Mouse (Mus musculus) liver, adult 2 months (tissue): ENCODE data around the gene Vldlr. TPM values are rescaled to one million over a fixed set of nuclear protein-coding genes. Genes with fewer than 3 reads are reported as not detected.

Experiments used
- DNase-seq: peaks from one replicate; pipeline ENCODE4 v3.0.0-alpha.2; 2011; ENCODE audit warnings: low read depth, low spot score; ENCODE audit errors: extremely low read depth
- H3K27ac ChIP-seq: fragments of 200-500 bp; replicated peaks from 2 replicates; pipeline ENCODE4 v1.5.1; 2012; ENCODE audit warnings: low read depth, mild to moderate bottlenecking, control low read depth, inconsistent platforms, low read length; ENCODE audit not compliant: insufficient read depth
- H3K27me3 ChIP-seq: fragments of 200-500 bp; 2 replicates; pipeline ENCODE4 v1.6.1; 2012; ENCODE audit warnings: mild to moderate bottlenecking, moderate library complexity, low read length, inconsistent platforms; ENCODE audit not compliant: control insufficient read depth, insufficient read depth
- H3K36me3 ChIP-seq: fragments of 200-500 bp; 2 replicates; pipeline ENCODE4 v1.6.1; 2012; ENCODE audit warnings: low read length, inconsistent platforms; ENCODE audit not compliant: control insufficient read depth, insufficient read depth
- H3K4me1 ChIP-seq: fragments of 200-500 bp; 2 replicates; pipeline ENCODE4 v1.6.1; 2011; ENCODE audit warnings: low read length; ENCODE audit not compliant: control insufficient read depth, insufficient read depth
- H3K4me3 ChIP-seq: fragments of 200-500 bp; 2 replicates; pipeline ENCODE4 v1.5.1; 2011; ENCODE audit warnings: low read depth, mild to moderate bottlenecking, control low read depth, low read length, moderate library complexity; ENCODE audit not compliant: insufficient read depth
- H3K79me2 ChIP-seq: fragments of 200-500 bp; 2 replicates; pipeline ENCODE4 v1.6.1; 2012; ENCODE audit warnings: inconsistent platforms, mild to moderate bottlenecking, low read length, moderate library complexity; ENCODE audit not compliant: control insufficient read depth, insufficient read depth
- H3K9ac ChIP-seq: fragments of 200-500 bp; 2 replicates; pipeline ENCODE4 v1.6.1; 2012; ENCODE audit warnings: low read depth, mild to moderate bottlenecking, control low read depth, inconsistent platforms, low read length
- CTCF ChIP-seq: fragments of 200-500 bp; IDR thresholded peaks from 2 replicates; pipeline ENCODE4 v1.5.1; 2011; ENCODE audit warnings: low read depth, low read length, control low read depth
- POLR2A ChIP-seq: fragments of 200-500 bp; IDR thresholded peaks from 2 replicates; pipeline ENCODE4 v1.6.1; 2011; ENCODE audit warnings: low read length, control low read depth; ENCODE audit not compliant: insufficient read depth; ENCODE audit errors: extremely low read depth
- WGBS: fragments of 180-500 bp; shearing (Covaris S2); methylation state at CpG from one replicate; pipeline ENCODE4 v1.1.7; 2018; 5-methylcytosine and 5-hydroxymethylcytosine counted together
- polyA plus RNA-seq: library from polyadenylated mRNA; depleted of rRNA; stranded (reverse); fragments of >200 nt; gene quantifications from 2 replicates; pipeline ENCODE4 v1.2.3, GENCODE M21; 2012; rRNA removed
- total RNA-seq: library from RNA; depleted of rRNA; stranded (reverse); fragments of >200 nt; gene quantifications from 2 replicates; pipeline ENCODE4 v1.2.3, GENCODE M21; 2014; rRNA removed

Gene Vldlr
- total RNA-seq (5.2 and 7.3 TPM in 2 replicates), polyA plus RNA-seq (3.8 and 9.1 TPM in 2 replicates)

DNA sequence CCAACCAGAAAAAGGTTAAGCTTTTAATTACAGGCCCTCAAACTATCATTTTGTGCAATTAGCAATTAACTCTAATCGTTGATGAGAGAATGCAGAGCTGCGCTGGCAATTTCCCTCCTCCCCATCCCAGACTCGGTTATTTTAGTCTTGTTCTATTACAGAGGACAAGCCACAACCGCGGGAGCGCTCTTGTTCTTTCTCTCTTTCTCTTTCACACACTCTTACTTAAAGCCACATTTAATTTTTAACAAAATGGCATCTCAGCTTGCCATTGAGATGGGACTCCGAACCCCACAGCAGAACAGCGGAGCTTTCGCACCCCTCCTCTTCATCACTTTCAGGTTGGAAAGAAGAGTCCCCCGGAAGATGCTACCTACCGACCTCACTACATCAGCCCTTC lies at the start of gene Vldlr:
TSS of gene Vldlr (plus strand) at position 167 of the 400 bp plus-strand sequence.
- peak within 1 kb of the TSS; percentile 12; the same call in 1 of the 2 replicates for H3K9ac ChIP-seq
- peaks cover 15% of the 10 kb centered on the region for H3K27me3 ChIP-seq

DNA sequence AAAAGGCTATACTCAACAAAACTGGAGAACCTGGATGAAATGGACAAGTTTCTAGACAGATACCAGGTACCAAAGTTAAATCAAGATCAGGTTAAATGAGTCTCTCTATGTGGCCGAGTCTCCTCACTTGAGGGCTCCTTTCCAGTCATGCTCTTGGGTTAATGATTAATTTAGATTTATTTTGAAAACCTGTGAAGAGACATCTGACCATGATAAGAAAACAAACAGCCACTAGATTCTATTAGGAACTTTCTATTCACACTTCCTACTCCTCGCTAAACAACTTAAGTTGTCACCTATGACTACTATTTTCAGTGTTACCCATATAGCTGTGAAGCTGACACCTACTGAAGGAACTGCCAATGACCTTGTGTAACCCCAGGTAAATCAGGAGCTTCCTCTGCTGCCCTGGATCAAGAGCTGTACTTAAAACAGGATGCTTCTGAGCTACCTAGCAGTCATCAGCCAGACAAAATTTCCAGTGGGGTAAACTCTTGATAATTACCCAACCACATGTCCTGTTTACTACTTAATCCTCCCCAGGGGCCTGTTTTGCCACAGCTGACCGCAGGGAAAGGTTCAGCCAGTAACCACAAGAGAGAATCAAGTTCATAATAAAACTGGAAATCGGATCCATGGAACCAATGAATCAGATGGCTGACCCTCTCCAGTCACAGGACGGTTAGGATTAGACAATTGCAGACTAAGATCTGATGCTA lies 48.5 kb upstream of the Vldlr start:
- Histone ChIP-seq H3K27me3 (no peaks in the 10 kb centered on the region), H3K4me3 (no peak overlapping the region), H3K4me1 (no peaks in the 10 kb centered on the region), H3K9ac (no peak overlapping the region), H3K27ac (no peak overlapping the region), H3K36me3 (no peaks in the 10 kb centered on the region), H3K79me2 (no peaks in the 10 kb centered on the region)
- WGBS: 60% methylated on average over 5 of the region's 5 CpGs
- no peak for TF ChIP-seq CTCF
- no peak for TF ChIP-seq POLR2A
- peak; percentile 63 for DNase-seq

More for the DNA sequence above, at the start of gene Vldlr:
- no peak for TF ChIP-seq POLR2A
- TF ChIP-seq CTCF: no peak
- H3K79me2 ChIP-seq: no peaks in the 10 kb centered on the region
- peak within 1 kb of the TSS; percentile 40; the same call in 1 of the 2 replicates for H3K4me3 ChIP-seq
- 11% methylated on average over 11 of the region's 11 CpGs for WGBS
- H3K27ac ChIP-seq: no peak within 1 kb of the TSS
- no peak for DNase-seq
- no peaks in the 10 kb centered on the region for H3K36me3 ChIP-seq
- H3K4me1 ChIP-seq: peaks cover 9% of the 10 kb centered on the region; the same call in 1 of the 2 replicates

DNA sequence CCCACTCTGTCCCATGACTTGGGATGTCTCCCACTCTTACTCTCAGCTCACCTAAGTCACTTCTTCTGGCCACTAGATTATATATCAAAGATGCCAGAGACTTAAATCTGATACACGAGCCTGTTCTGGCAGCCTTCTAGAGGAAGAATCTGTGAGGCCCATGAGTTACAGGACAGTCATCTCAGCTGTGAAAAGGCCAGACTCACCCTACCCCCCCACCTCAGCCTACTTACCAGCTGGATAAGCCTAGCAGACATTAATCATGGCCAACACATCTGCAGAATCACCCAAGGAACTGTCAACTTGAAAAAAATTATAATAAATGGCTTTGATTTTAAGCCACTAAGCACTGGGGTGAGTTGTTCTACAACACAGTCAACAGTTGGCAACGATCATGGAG lies 42.4 kb upstream of the Vldlr start:
- Histone ChIP-seq H3K36me3 (no peaks in the 10 kb centered on the region), H3K27me3 (no peaks in the 10 kb centered on the region), H3K9ac (no peak overlapping the region), H3K79me2 (no peaks in the 10 kb centered on the region), H3K4me1 (peaks cover 5% of the 10 kb centered on the region; the same call in 1 of the 2 replicates), H3K27ac (no peak overlapping the region), H3K4me3 (no peak overlapping the region)
- no peak for DNase-seq
- no peak for TF ChIP-seq CTCF
- no peak for TF ChIP-seq POLR2A
- WGBS: 83% methylated on average over 2 of the region's 2 CpGs

DNA sequence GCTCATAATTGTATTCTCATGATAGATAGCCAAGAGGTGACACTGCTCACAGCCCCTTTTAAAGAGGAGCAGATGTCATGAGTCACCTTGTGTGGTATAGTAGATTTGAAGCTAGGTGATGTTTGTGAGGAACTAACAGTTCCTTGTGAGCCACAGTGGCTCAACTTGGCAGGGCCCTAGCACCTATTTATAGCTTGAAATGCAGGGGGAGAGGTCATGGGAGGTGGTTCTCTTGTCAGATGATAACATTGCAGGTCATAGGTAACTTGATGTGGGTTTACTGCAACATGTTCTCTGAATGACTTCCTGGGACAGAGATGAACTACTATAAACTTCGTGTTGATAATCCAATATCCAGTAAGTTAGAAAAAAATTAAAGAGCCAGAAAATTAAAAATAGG lies 40.7 kb upstream of the Vldlr start:
- H3K27ac ChIP-seq: no peak overlapping the region
- peak; percentile 43 for DNase-seq

DNA sequence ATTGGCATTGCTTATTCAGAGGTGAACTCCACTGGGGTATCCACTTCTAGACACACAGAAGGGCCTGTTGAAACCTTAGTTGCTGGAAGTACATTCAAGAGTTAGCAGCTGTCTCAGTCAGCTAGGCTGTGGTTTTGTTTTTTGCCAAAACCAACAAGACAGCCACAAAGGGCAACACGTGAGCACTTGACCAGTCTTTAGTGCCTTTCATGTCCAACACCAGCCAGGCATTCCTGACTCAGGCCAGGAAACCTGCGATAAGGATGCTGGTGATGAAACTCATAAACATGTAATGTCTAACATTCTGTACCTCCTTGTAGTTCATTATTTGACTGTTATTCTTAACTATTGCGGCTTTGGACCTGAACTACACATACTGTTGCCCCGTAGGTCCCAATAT lies 39.7 kb upstream of the Vldlr start:
- H3K9ac ChIP-seq: no peak overlapping the region
- TF ChIP-seq CTCF: no peak
- no peak for TF ChIP-seq POLR2A
- WGBS: 42% methylated on average over 4 of the region's 4 CpGs

More for the DNA sequence above, 40.7 kb upstream of the Vldlr start:
- H3K27me3 ChIP-seq: no peaks in the 10 kb centered on the region
- H3K36me3 ChIP-seq: no peaks in the 10 kb centered on the region
- WGBS: 59% methylated on average over 1 of the region's 1 CpGs
- H3K9ac ChIP-seq: no peak overlapping the region
- H3K4me3 ChIP-seq: no peak overlapping the region
- H3K4me1 ChIP-seq: peaks cover 5% of the 10 kb centered on the region; the same call in 1 of the 2 replicates
- no peaks in the 10 kb centered on the region for H3K79me2 ChIP-seq
- no peak for TF ChIP-seq CTCF
- no peak for TF ChIP-seq POLR2A

More for the DNA sequence above, 39.7 kb upstream of the Vldlr start:
- Histone ChIP-seq H3K4me3 (no peak overlapping the region), H3K27ac (no peak overlapping the region), H3K36me3 (no peaks in the 10 kb centered on the region), H3K4me1 (peaks cover 5% of the 10 kb centered on the region; the same call in 1 of the 2 replicates), H3K79me2 (no peaks in the 10 kb centered on the region), H3K27me3 (no peaks in the 10 kb centered on the region)
- DNase-seq: peak; percentile 95
